In genomic region chr2:129544448-129544847, GRCm38 (mm10) we compare ENCODE assay signal across 9 mouse cellular contexts. TPM values are rescaled to one million over a fixed set of nuclear protein-coding genes. Genes with fewer than 3 reads are reported as not detected.
A peak's percentile ranks its signal among the peaks of the same experiment; 100 is the strongest.
DNase-seq lines count a peak whose midpoint lies in the region; ATAC-seq lines count a peak whose summit lies in the region.
"Had no signal": no experiment of that assay in that cellular context is flagged by ENCODE, and none has a peak within 500 bp of the region (broad histone marks: within the 10 kb centered on the region; RNA-seq: fewer than 3 reads in every experiment).

No protein-coding gene starts in this region.

- no peak overlapping the region for H3K4me2 ChIP-seq in forebrain, embryonic 14.5 days (ENCODE audit: low read length)
- no peak overlapping the region for H3K4me2 ChIP-seq in intestine, embryonic 15.5 days (replicated peaks)

- no peak overlapping the region for H3K9ac ChIP-seq in forebrain, embryonic 14.5 days (ENCODE audit: low read length)
- H3K9ac ChIP-seq in intestine, embryonic 15.5 days, result no peak overlapping the region

- no peak overlapping the region for H3K4me3 ChIP-seq in forebrain, embryonic 14.5 days (ENCODE audit: low read depth, low read length)
- no peak overlapping the region for H3K4me3 ChIP-seq in intestine, embryonic 15.5 days (replicated peaks)

- H3K4me1 ChIP-seq in forebrain, embryonic 14.5 days (ENCODE audit: control insufficient read depth, insufficient read depth, low read length), result peaks cover 8% of the 10 kb centered on the region
- H3K4me1 ChIP-seq in intestine, embryonic 15.5 days (replicated peaks), result no peaks in the 10 kb centered on the region

- no peaks in the 10 kb centered on the region for H3K9me3 ChIP-seq in forebrain, embryonic 14.5 days (replicated peaks; ENCODE audit: control insufficient read depth, low read length)
- H3K9me3 ChIP-seq in intestine, embryonic 15.5 days, result no peaks in the 10 kb centered on the region

- no peaks in the 10 kb centered on the region for H3K27me3 ChIP-seq in forebrain, embryonic 14.5 days (replicated peaks; ENCODE audit: control insufficient read depth, insufficient read depth, low read length)
- no peaks in the 10 kb centered on the region for H3K27me3 ChIP-seq in intestine, embryonic 15.5 days (replicated peaks)

- no peak overlapping the region for H3K27ac ChIP-seq in forebrain, embryonic 14.5 days (ENCODE audit: low read depth, low read length)
- H3K27ac ChIP-seq in intestine, embryonic 15.5 days, result no peak overlapping the region

- peak; percentile 52 for ATAC-seq in forebrain, embryonic 14.5 days
- ATAC-seq in monocyte, adult 5-6 weeks (replicated peaks; ENCODE audit: insufficient number of reproducible peaks, low FRiP score, low TSS enrichment, poor library complexity, severe bottlenecking), result no peak
- ATAC-seq in intestine, embryonic 15.5 days, result no peak

- DNase-seq in gastrocnemius, postnatal 10 days, result peak; percentile 34
- no peak for DNase-seq in gastrocnemius, postnatal 36 days
- DNase-seq in adipocyte (ENCODE audit: low spot score), result peak; percentile 11
- DNase-seq in forebrain, embryonic 14.5 days (ENCODE audit: low spot score), result peak; percentile 52
- DNase-seq in kidney, postnatal 36 days, result peak; percentile 84 to 88
- no peak for DNase-seq in left cerebral cortex, adult 8-10 months (ENCODE audit: low spot score in 2 of 2)

- 24% methylated on average over 4 of the region's 4 CpGs for WGBS in forebrain, embryonic 14.5 days
- WGBS in intestine, embryonic 15.5 days, result 66% methylated on average over 4 of the region's 4 CpGs

- no peaks in the 10 kb centered on the region for H3K36me3 ChIP-seq in forebrain, embryonic 14.5 days (ENCODE audit: control insufficient read depth, insufficient read depth, low read length)
- H3K36me3 ChIP-seq in intestine, embryonic 15.5 days, result no peaks in the 10 kb centered on the region

- intact Hi-C loops in gastrocnemius, postnatal 36 days (cut with DNase I), result no loop called here

RNA-seq across cellular contexts. Expression of gene F830045P16Rik, which starts 8.0 kb away (rescaled TPM):
- under 1 TPM in 1 of 2 experiments, not detected in 1; 0.12 TPM for total RNA-seq in gastrocnemius, postnatal 10 days (2021)
- total RNA-seq in gastrocnemius, postnatal 36 days (2021), result not detected
- not detected in 2 replicates for polyA plus RNA-seq in forebrain, embryonic 14.5 days (2014; fragmentation: Nextera tagmentation; extraction: Ambion mirVana)
- total RNA-seq in left cerebral cortex, adult 8-10 months (2022), result 1 to 10 TPM in 2 of 4 experiments, under 1 TPM in 2; 0.73 to 1.4 (median 1.1) TPM
- total RNA-seq in monocyte, adult 5-6 weeks (2017), result 0.67 TPM in 1 of 3 replicates, not detected in the others
- polyA plus RNA-seq in intestine, embryonic 15.5 days (2015; fragmentation: Nextera tagmentation; extraction: Ambion mirVana), result not detected in 2 replicates
- polyA plus RNA-seq: intestine, embryonic 14.5 days had no signal

RNA-seq across cellular contexts. Expression of gene Sirpa, which starts 48.2 kb away (rescaled TPM):
- 10 to 100 TPM; 17.2 to 29.1 TPM for total RNA-seq in gastrocnemius, postnatal 10 days (2021)
- 1 to 10 TPM; 5.9 to 6.5 TPM for total RNA-seq in gastrocnemius, postnatal 36 days (2021)
- 24.8 and 31.0 TPM in 2 replicates for polyA plus RNA-seq in forebrain, embryonic 14.5 days (2014; fragmentation: Nextera tagmentation; extraction: Ambion mirVana)
- total RNA-seq in left cerebral cortex, adult 8-10 months (2022), result 100 to 1,000 TPM; 366 to 392 (median 382) TPM
- total RNA-seq in monocyte, adult 5-6 weeks (2017), result 334 to 497 TPM (median 494 TPM) in 3 replicates
- 21.3 and 22.1 TPM in 2 replicates for polyA plus RNA-seq in intestine, embryonic 15.5 days (2015; fragmentation: Nextera tagmentation; extraction: Ambion mirVana)

Comparison
In these comparisons a context has a peak if more than half of its experiments do, and no peak if none do; other contexts are left out.
1. DNase-seq: peak in gastrocnemius, postnatal 10 days (single experiment), adipocyte (single experiment), forebrain, embryonic 14.5 days (single experiment) and kidney, postnatal 36 days (2 of 2); none in gastrocnemius, postnatal 36 days (0 of 2) and left cerebral cortex, adult 8-10 months (0 of 2).
2. RNA of gene Sirpa, which starts 48.2 kb away (total RNA-seq): 334 to 497 TPM in monocyte, adult 5-6 weeks and 366 to 392 TPM in left cerebral cortex, adult 8-10 months; 17.2 to 29.1 TPM in gastrocnemius, postnatal 10 days and 5.9 to 6.5 TPM in gastrocnemius, postnatal 36 days; every median in the first group is over 10 times any median in the second.